Mouse (Mus musculus) heart, embryonic 13.5 days (tissue): ENCODE measurements around the gene Celsr1. TPM values are rescaled to one million over a fixed set of nuclear protein-coding genes. Genes with fewer than 3 reads are reported as not detected.
A peak's percentile ranks its signal among the peaks of the same experiment; 100 is the strongest.

Experiments used
- ATAC-seq: fragments of 200-750 bp; cut with Nextera tagmentation; 2 replicates; pipeline ENCODE4 v1.8.0; 2017; ENCODE audit warnings: moderate TSS enrichment; ENCODE audit not compliant: insufficient number of reproducible peaks, low FRiP score, low TSS enrichment; ENCODE audit errors: extremely low read depth
- H3K27ac ChIP-seq: fragments of 300-500 bp; sonication (generic); replicated peaks from 2 replicates; pipeline ENCODE4 v1.5.1; 2015; ENCODE audit warnings: moderate library complexity, mild to moderate bottlenecking, inconsistent platforms
- H3K27me3 ChIP-seq: fragments of 300-500 bp; sonication (generic); replicated peaks from 2 replicates; pipeline ENCODE4 v1.6.1; 2015; ENCODE audit warnings: mild to moderate bottlenecking, inconsistent platforms
- H3K36me3 ChIP-seq: fragments of 300-500 bp; sonication (generic); 2 replicates; pipeline ENCODE4 v1.6.1; 2015; ENCODE audit warnings: mild to moderate bottlenecking, inconsistent platforms
- H3K4me1 ChIP-seq: fragments of 300-500 bp; sonication (generic); 2 replicates; pipeline ENCODE4 v1.6.1; 2015; ENCODE audit warnings: inconsistent platforms
- H3K4me2 ChIP-seq: fragments of 300-500 bp; sonication (generic); 2 replicates; pipeline ENCODE4 v1.6.1; 2015; ENCODE audit warnings: inconsistent platforms, mild to moderate bottlenecking, moderate library complexity
- H3K4me3 ChIP-seq: fragments of 300-500 bp; sonication (generic); 2 replicates; pipeline ENCODE4 v1.5.1; 2015; ENCODE audit warnings: moderate library complexity, mild to moderate bottlenecking, inconsistent platforms
- H3K9ac ChIP-seq: fragments of 300-500 bp; sonication (generic); 2 replicates; pipeline ENCODE4 v1.6.1; 2015; ENCODE audit warnings: inconsistent platforms, mild to moderate bottlenecking, moderate library complexity
- H3K9me3 ChIP-seq: fragments of 300-500 bp; sonication (generic); 2 replicates; pipeline ENCODE4 v1.6.1; 2016; ENCODE audit warnings: inconsistent platforms
- WGBS: fragments of 180-500 bp; shearing (Covaris S2); methylation state at CpG from one replicate; pipeline ENCODE4 v1.1.7; 2015; ENCODE audit warnings: mixed read lengths; 5-methylcytosine and 5-hydroxymethylcytosine counted together
- polyA plus RNA-seq: library from polyadenylated mRNA; unstranded; fragments of >200 nt; fragmentation: Nextera tagmentation; extraction: Ambion mirVana; gene quantifications from 2 replicates; pipeline ENCODE4 v1.2.1, GENCODE M21; 2015

The Celsr1 gene
- polyA plus RNA-seq, 1 experiment from 2014 or later, result 1.4 TPM

DNA sequence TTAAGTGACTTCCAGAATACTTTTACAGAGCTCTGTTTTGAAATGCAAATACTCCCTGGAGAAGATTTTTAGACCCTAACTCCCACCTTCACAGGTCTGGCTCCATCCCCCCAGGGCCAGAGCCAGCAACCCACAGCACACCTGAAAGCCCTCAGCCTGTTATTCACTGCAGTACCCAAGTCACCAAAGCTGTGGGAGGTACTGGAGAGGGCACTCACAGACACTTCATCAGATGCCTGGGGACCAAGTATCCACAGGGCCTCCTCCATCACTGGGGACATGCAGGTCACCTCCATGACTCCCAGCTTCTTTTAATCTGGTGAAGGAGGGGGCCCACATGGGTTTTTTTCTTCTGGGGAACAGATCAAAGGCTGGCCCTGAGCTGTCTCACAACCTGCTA lies 40.2 kb downstream of the Celsr1 start:
- Histone ChIP-seq H3K9me3 (no peaks in the 10 kb centered on the region), H3K36me3 (no peaks in the 10 kb centered on the region), H3K4me1 (peaks cover 31% of the 10 kb centered on the region), H3K27me3 (peaks cover 11% of the 10 kb centered on the region; the same call in 1 of the 2 replicates), H3K27ac (no peak overlapping the region), H3K4me3 (no peak overlapping the region), H3K4me2 (no peak overlapping the region), H3K9ac (no peak overlapping the region)
- ATAC-seq, result no peak

- Histone ChIP-seq H3K27ac (no peak overlapping the region), H3K4me2 (no peak overlapping the region), H3K27me3 (peaks cover 11% of the 10 kb centered on the region; the same call in 1 of the 2 replicates), H3K4me1 (peaks cover 39% of the 10 kb centered on the region), H3K4me3 (no peak overlapping the region), H3K9ac (no peak overlapping the region), H3K9me3 (no peaks in the 10 kb centered on the region), H3K36me3 (no peaks in the 10 kb centered on the region)
- WGBS, result 42% methylated on average over 3 of the region's 3 CpGs
- ATAC-seq, result no peak
Observed at GRCm38 (mm10) chr15:85992125-85992495, 41.5 kb downstream of the Celsr1 start.

GRCm38 (mm10) chr15:85991453-85992124 lies 42.0 kb downstream of the Celsr1 start:
- H3K4me1 ChIP-seq, result peaks cover 39% of the 10 kb centered on the region
- H3K36me3 ChIP-seq, result no peaks in the 10 kb centered on the region
- no peak overlapping the region for H3K27ac ChIP-seq

GRCm38 (mm10) chr15:85990696-85991443 lies 42.7 kb downstream of the Celsr1 start:
- no peak overlapping the region for H3K4me3 ChIP-seq
- no peak overlapping the region for H3K9ac ChIP-seq
- H3K4me2 ChIP-seq, result no peak overlapping the region
- no peak overlapping the region for H3K27ac ChIP-seq
- no peaks in the 10 kb centered on the region for H3K36me3 ChIP-seq
- 84% methylated on average over 17 of the region's 17 CpGs for WGBS
- peaks cover 11% of the 10 kb centered on the region; the same call in 1 of the 2 replicates for H3K27me3 ChIP-seq
- no peak for ATAC-seq
- peaks cover 39% of the 10 kb centered on the region for H3K4me1 ChIP-seq
- H3K9me3 ChIP-seq, result no peaks in the 10 kb centered on the region

More at GRCm38 (mm10) chr15:85991453-85992124, 42.0 kb downstream of the Celsr1 start:
- no peak overlapping the region for H3K4me2 ChIP-seq
- H3K9ac ChIP-seq, result no peak overlapping the region
- 85% methylated on average over 5 of the region's 5 CpGs for WGBS
- H3K9me3 ChIP-seq, result no peaks in the 10 kb centered on the region
- peaks cover 11% of the 10 kb centered on the region; the same call in 1 of the 2 replicates for H3K27me3 ChIP-seq
- H3K4me3 ChIP-seq, result no peak overlapping the region
- no peak for ATAC-seq

DNA sequence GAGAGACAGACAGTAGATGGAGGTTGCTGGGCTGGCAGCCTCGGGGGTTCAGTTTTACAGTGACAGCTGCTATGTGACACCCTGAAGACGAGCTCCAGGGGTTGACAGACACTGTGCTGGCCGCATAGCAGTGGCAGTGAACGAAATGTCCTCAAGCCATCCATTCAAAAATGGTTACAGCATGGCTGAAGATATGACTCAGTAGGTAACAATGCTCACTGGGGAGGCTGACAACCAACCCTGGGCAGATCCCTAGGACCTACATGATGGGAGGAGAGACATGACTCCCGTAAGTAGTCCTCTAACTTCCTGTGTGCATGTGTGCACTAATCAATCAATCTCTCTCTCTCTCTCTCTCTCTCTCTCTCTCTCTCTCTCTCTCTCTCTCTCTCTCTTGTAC lies 45.7 kb downstream of the Celsr1 start:
- no peaks in the 10 kb centered on the region for H3K9me3 ChIP-seq
- H3K4me2 ChIP-seq, result no peak overlapping the region
- WGBS, result 23% methylated on average over 5 of the region's 5 CpGs
- H3K36me3 ChIP-seq, result no peaks in the 10 kb centered on the region
- no peak overlapping the region for H3K4me3 ChIP-seq
- peaks cover 20% of the 10 kb centered on the region for H3K4me1 ChIP-seq
- H3K9ac ChIP-seq, result no peak overlapping the region
- H3K27ac ChIP-seq, result no peak overlapping the region
- peaks cover 5% of the 10 kb centered on the region; the same call in 1 of the 2 replicates for H3K27me3 ChIP-seq
- no peak for ATAC-seq

DNA sequence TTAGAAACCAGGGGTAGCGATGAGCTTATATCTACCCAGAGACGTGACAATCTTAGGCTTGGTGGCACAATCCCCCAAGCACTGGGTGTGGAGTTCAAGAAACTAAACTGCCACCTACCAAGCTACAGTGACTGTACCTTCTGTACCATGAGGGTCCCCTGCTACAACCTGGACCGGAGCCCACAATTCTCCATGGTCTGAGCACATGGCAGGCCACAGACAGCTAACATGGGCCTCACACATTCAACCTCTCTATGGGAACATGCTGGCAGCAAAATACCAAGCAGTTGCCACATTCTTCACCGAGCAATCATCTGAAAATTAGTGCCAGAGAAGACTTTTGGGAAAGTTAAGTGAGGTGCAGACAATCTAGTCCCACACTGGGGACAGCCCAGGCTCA lies 47.4 kb downstream of the Celsr1 start:
- Histone ChIP-seq H3K4me2 (no peak overlapping the region), H3K27ac (no peak overlapping the region), H3K27me3 (peaks cover 5% of the 10 kb centered on the region; the same call in 1 of the 2 replicates), H3K4me1 (peaks cover 21% of the 10 kb centered on the region), H3K36me3 (no peaks in the 10 kb centered on the region), H3K9ac (no peak overlapping the region), H3K4me3 (no peak overlapping the region), H3K9me3 (no peaks in the 10 kb centered on the region)
- ATAC-seq, result no peak
- WGBS, result 84% methylated on average over 4 of the region's 4 CpGs

DNA sequence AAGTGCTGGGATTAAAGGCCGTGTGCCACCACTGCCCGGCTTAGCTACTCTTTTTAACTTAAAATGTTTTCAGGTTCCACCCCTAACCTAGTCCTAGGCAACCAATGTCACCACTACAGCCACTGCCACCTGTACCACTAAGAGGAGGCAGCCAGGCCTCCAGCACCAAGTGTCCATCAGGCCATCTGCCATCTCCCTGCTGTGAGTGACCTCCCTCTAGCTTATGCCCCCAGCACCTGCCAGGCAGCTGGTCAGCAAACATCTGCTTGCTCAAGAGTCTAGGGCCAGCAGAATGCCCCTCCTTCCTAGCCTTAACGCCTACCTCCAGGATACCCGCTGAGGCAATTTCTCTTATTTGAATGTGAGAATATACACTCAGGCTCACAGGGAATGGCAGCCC lies 48.0 kb downstream of the Celsr1 start:
- WGBS, result 78% methylated on average over 4 of the region's 4 CpGs
- no peak overlapping the region for H3K4me3 ChIP-seq
- no peak overlapping the region for H3K9ac ChIP-seq
- H3K36me3 ChIP-seq, result no peaks in the 10 kb centered on the region
- no peak for ATAC-seq
- H3K4me1 ChIP-seq, result peaks cover 19% of the 10 kb centered on the region
- H3K27me3 ChIP-seq, result peaks cover 5% of the 10 kb centered on the region; the same call in 1 of the 2 replicates
- no peaks in the 10 kb centered on the region for H3K9me3 ChIP-seq
- H3K4me2 ChIP-seq, result no peak overlapping the region
- H3K27ac ChIP-seq, result no peak overlapping the region

DNA sequence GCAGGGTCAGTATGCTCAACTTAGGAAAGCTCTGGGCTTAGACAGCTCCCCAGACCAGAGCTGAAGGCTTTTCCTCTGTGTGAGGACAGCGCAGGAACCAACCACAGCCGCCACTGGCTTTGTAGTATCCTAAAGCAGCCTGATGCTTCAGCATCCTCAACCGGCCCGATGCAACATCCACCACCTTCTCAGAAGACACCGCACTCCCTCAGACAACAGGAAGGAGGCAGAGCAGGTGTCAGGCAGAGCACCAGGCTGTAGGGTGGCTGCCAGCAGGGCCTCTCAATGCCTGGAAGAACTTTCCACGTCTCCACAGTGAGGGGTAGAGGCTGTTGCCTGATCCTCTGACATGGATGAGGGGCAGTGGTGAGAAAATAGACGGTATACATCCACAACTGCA lies 50.4 kb downstream of the Celsr1 start:
- peaks cover 17% of the 10 kb centered on the region for H3K4me1 ChIP-seq
- ATAC-seq, result no peak
- no peak overlapping the region for H3K9ac ChIP-seq
- 79% methylated on average over 7 of the region's 7 CpGs for WGBS
- H3K27me3 ChIP-seq, result peaks cover 5% of the 10 kb centered on the region; the same call in 1 of the 2 replicates
- H3K4me3 ChIP-seq, result no peak overlapping the region
- H3K36me3 ChIP-seq, result no peaks in the 10 kb centered on the region
- H3K9me3 ChIP-seq, result no peaks in the 10 kb centered on the region
- H3K27ac ChIP-seq, result no peak overlapping the region
- no peak overlapping the region for H3K4me2 ChIP-seq

DNA sequence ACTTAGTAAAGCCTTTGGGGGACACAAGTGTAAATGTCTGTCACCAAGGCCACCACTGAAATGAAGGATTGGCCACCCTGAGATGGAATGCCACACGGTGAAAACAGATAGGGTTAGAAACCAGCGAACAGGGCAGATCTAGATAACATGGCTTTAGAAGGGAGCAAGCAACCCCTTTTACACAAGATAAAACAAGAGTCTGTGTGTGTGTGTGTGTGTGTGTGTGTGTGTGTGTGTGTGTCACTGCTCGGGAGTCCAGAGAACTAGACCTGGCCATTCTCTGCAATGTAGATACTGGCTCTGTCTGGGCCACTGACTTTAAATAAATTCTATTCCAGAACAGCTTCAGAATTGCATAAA lies 51.2 kb downstream of the Celsr1 start:
- no peak overlapping the region for H3K4me3 ChIP-seq

DNA sequence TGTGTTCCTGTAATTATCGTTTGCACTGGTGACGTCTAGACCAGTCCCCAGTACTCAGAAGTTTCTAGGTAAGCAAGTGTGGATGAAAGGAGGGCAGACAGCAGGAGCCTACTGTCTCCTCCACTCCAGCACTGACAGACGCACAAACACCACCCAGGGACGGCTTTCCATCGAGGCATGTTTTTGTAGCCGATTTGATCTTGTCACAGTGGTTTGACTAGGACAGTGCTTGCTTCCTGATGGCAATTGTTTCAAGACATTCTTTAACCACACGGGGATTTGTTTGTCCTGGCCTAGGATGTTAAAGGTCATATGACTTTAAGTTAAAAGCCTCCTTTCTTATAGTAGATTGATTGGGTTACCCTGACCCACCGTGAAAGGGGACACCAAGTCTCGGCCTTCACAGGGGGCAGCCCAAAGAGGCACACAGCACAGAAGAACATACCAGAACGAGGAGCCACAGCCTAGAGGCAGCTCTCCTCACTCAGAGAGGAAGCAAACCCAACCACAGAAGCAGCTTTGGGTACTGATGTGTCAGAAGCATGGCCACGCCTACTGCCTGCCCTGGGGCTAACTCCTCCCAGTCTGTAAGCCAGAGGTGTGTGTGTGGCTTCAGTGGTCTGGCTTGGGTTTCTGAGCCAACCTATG lies 51.7 kb downstream of the Celsr1 start:
- 38% methylated on average over 11 of the region's 11 CpGs for WGBS
- Histone ChIP-seq H3K4me2 (no peak overlapping the region), H3K4me1 (peaks cover 19% of the 10 kb centered on the region), H3K9me3 (no peaks in the 10 kb centered on the region), H3K4me3 (no peak overlapping the region), H3K27me3 (peaks cover 5% of the 10 kb centered on the region; the same call in 1 of the 2 replicates), H3K36me3 (no peaks in the 10 kb centered on the region), H3K9ac (no peak overlapping the region), H3K27ac (no peak overlapping the region)
- ATAC-seq, result no peak

More for the DNA sequence above, 51.2 kb downstream of the Celsr1 start:
- H3K27ac ChIP-seq, result no peak overlapping the region
- H3K9me3 ChIP-seq, result no peaks in the 10 kb centered on the region
- H3K36me3 ChIP-seq, result no peaks in the 10 kb centered on the region
- peaks cover 14% of the 10 kb centered on the region for H3K4me1 ChIP-seq
- H3K4me2 ChIP-seq, result no peak overlapping the region
- no peak for ATAC-seq
- H3K9ac ChIP-seq, result no peak overlapping the region
- WGBS, result 33% methylated on average over 3 of the region's 3 CpGs
- peaks cover 5% of the 10 kb centered on the region; the same call in 1 of the 2 replicates for H3K27me3 ChIP-seq

GRCm38 (mm10) chr15:85977086-85977485 lies 56.5 kb downstream of the Celsr1 start:
- Histone ChIP-seq H3K4me2 (no peak overlapping the region), H3K27me3 (no peaks in the 10 kb centered on the region; the same call in 1 of the 2 replicates), H3K9me3 (no peaks in the 10 kb centered on the region), H3K4me3 (no peak overlapping the region), H3K4me1 (peaks cover 47% of the 10 kb centered on the region), H3K36me3 (no peaks in the 10 kb centered on the region), H3K27ac (peak overlapping the region; percentile 5; the same call in 1 of the 2 replicates), H3K9ac (no peak overlapping the region)
- ATAC-seq, result no peak
- 36% methylated on average over 9 of the region's 9 CpGs for WGBS
